Mouse (Mus musculus) left cerebral cortex, adult 9 months (tissue): ENCODE measurements around the gene Sorbs1.
A peak's percentile ranks its signal among the peaks of the same experiment; 100 is the strongest.

ENCODE experiments used
- DNase-seq, 2 experiments: peaks; one replicate each; pipeline ENCODE4 v3.0.0; 2022; ENCODE audit warnings: low spot score in 2 of 2

The Sorbs1 gene

DNA sequence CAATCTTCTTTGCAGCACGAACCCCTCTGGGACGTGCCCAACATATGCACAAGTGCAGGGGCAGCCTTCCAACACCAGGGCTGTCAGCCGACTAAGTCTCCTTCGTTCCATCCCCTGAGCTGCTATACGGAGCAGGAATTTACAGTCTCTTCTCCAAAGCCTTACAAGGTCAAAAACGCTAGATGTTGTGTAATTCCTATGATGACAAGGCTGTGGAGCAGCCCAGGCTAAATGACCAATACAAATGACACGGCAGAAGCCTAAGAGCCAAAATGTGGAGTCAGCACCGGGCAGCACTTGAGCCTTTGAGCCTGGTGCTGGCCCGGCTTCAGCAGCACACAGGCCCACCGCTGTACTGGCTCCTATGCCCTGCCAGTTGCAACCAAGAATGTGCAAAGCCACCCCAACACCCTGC, 35.4 kb downstream of the Sorbs1 start:
- DNase-seq = no peak

DNA sequence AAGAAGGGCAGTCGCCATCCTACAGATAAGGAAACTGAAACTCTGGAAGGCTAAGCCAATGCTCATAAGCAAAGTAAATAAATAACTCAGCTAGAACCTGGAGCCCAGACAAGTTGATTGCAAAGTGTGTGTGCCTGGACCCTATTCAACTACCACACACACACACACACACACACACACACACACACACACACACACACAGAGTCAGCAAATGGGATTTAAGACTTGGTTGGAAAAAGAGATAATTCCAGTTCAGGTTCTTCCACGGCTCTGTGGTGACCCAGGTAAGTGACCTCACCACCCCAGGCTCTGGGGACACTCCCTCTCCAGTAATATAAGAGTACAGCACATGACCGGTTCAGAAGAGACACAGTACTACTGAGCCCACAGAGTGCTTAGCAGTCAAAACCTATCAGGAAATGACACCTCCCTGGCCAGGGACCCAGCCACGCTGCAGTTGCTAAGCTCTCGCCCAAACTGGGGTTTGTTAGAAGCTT, 36.1 kb downstream of the Sorbs1 start:
- DNase-seq = no peak

DNA sequence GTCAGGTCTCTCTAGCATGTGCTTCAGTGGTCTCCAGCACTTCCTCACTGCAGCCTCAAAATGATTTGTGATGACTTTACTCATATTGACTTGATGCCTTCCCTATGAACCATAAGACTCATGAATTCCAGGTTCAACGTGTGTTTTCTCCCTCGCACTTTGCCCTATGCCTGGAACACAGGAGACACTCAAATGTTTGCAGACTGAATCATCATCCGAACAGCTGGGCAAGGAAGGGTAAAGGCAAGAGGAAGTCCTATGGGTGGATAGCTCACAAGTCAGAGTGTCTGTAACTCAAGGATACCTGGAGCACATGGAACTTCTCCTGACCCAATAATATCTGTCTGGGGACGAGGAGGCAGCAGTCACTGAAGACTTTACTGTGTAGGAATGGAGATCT, 37.1 kb downstream of the Sorbs1 start:
- no peak for DNase-seq

DNA sequence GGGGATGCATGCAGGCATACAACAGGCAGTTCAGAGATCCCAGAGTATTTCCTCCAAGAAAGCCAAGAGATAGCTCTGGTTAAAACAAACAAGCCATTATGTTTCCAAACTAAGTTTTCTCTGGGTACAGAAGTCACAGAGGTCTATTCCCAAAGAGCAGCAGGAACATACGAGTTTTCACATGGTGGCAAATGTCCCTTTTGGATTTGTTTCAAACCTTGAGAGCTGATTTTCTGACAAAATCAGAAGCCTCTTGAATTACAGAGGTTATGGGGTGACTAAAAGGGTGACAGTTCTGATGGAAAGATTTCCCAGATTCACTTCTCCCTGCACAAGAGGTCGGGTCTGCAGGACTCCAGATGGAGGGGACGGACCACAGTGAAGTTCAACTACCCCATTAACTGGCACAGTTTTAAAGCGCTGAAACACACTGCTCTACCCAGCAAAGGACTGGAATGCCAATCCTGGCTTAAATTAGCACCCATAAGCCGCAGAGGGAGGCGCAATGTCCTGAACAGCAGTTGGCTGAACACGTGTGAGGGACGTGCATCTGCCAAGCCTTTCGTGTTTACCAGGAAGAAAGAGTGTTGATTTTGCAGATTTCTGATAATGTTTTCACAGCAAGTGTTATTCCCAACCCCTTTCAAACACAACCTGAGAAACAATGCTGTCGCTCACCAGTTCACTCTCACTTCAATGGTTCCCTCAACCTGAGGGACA, 41.9 kb downstream of the Sorbs1 start:
- peak; percentile 33 to 75 for DNase-seq

DNA sequence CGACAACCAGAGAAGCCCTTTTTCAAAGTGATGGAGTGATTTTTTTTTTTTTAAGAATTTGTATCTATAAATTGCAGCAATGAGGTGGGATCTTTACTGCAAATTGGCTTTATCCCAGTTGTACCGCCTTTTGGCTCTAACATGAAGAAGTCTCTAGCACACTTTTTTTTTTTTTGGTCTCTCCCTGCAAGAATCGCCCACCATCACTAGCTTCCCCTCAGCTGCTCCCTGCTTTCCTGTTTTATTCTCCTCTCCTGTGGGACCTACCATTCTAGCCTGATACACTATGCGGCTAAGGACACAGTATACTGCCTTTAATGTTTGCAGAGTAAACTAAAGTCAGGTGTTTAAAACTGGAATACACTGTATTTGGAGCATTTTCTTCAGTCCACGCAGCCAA, 43.8 kb downstream of the Sorbs1 start:
- no peak for DNase-seq

DNA sequence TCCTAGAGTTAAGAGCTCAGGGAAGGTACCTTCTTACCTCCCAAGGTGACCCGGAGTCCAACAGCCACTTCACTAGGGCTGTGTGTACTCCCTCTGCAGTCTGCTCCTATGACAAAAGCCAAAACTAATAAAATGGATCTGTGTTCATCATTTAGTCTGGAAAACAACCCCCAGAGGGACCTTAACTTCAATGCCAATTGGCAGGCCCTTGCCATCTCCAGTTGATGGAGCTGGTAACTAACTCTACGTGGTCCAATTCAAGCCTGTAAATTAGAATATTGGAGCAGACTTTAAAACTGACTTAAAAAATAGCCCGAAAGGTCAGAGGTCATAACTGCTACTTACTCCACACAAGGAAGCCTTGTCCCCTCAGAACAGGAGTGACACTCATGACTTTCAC, 45.3 kb downstream of the Sorbs1 start:
- DNase-seq = no peak

DNA sequence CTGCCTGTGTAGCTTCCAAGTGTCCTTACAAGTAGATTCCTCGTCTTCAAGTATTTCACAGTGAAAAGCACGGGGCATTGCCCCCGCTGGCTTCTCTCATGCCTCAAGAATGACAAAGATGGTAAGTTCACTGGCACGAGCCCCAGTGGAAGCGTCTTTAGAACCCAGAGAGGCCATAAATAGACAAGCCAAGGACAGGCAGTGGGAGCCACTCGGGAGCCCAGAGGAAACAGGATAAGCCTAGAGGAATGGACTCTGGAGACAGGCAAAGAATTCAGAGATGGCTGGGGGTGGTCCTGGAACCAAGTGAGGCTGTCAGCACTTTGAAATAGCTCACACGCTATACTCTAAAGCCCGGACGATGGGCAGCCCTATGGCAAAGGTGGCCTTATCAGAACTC, 45.8 kb downstream of the Sorbs1 start:
- DNase-seq = no peak

DNA sequence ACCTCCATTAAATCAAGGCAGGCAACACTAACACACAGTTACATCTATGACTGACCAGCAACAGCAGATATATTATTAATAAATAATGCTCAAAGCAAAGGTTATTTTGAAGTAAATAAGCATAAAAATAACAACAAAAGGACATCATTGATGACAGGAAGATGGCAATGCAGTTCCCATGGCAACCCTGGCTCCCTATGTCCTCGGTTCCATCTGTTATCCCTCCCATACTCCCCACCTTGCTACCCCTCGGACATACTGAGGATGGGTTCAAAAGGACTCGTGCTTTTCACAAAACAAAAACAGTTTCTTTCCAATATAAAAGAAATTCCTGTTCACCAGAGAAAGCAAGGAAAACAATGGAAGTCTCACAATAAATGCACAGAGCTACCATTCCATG, 48.2 kb downstream of the Sorbs1 start:
- no peak for DNase-seq

DNA sequence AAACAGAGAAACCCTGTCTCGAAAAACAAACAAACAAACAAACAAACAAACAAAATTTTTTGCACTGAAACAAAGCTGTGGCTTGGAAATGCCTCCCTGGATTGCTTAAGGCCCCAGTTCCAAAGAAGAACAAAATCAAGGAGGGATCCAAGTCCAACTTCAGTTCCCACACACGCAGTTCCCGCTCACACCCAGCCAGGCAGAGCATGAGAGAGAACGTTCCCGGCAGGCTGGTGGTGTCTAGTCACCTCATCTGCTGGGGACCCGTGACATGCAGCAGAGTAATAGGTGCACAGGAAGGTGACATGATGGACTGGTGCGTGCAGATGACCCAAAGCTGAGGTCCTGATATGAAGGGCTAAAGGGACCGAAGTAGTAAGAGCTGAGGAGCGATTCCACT, 49.2 kb downstream of the Sorbs1 start:
- DNase-seq = no peak

DNA sequence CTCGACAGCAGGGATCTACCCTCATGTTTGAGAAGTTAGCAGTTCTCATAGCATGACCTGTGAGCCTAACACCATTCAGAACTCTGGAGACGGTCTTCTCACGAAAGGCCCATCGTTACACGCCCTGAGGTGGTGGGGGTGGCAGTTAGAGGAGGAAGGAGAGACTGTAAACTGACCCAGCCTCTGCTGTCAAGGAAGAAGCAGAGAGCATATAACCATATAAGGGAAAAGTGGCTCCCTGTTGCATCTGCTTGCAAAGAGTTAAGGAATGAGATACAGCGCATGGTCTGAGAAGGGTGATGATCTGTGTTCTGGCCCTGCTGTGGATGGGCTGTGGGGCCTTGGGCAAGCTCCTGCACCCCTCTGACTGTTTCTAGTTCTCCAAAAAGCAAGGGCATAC, 50.7 kb downstream of the Sorbs1 start:
- DNase-seq = no peak

DNA sequence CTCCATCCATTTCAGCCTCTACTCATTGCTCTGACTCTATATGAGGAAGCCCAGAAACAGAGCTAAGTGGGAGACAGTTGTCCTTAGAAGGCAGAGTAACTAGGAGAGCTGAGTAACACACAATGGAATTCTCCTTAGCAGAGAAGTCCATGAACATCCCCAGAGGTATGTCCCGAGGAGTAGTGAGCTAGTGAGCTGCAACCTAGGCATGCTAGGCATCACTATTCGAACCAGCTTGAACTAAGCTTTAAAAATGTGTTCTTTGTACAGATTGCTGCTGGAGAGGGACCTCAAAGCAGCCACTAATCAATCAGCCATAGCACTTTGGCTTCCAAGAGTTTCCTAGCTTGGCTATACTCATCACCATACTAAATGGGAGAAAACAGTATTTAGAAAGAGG, 51.1 kb downstream of the Sorbs1 start:
- no peak for DNase-seq

DNA sequence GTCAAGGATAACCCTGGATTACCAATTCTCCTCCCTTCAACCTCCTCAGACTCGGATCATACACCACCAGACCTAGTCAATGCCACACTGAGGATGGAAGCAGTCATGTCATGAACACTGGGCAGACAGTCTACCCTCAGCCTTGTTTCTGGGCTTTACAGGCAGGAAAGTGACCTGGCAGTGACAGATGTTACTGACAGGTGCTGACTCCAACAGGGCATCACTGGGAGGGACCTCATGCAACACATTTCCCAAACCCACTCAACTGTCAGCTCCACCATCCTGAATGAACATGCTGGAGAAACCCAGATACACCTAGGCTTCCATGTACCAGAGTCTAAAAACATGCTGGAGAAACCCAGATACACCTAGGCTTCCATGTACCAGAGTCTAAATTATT, 51.9 kb downstream of the Sorbs1 start:
- DNase-seq = no peak

DNA sequence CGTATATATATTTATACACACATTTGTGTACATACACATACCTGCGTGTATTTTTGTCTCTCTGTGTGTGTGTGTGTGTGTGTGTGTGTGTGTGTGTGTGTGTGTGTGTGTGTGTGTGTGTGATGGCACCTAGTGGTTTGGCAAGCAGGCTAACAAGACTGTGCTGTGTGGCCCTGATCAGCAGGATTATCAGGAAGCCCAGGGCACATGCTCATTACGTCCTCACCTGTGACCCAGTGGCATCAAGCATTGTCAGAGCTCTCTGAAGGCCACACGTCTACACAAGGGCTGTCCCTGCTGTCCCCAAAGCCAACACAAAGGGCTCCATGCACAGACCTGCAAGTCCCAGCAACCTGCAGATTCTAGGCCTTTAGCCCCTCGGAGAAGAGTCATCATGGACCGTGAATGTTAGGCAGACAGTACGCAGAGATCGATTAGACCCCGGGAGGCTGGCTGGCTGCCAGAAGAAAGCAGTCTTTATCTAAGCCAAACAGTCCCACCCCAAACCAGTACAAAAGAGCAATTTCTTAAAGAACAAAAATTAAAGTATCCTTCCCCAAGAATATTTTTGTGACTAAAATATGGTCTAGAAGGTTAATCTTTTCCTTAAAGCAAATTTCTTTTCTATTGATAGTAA, 52.6 kb downstream of the Sorbs1 start:
- no peak for DNase-seq

DNA sequence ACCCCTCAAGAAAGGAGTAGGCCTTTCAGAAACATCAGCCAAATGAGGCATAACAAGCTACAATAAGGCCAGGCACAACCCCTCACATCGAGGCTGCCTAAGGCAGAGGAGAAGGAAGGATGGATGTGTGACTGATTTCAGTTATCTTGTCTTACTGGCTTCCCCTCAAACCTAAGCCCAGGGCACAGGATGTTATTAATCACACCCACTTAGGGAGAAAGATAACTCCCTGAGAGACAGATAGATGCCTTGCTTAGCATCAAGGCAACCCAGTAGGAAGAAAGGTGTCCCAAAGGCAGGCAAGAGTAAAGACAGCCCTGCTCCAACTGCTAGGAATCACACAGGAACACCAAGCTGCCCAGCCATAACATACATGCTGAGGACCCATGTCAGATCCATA, 54.2 kb downstream of the Sorbs1 start:
- no peak for DNase-seq

DNA sequence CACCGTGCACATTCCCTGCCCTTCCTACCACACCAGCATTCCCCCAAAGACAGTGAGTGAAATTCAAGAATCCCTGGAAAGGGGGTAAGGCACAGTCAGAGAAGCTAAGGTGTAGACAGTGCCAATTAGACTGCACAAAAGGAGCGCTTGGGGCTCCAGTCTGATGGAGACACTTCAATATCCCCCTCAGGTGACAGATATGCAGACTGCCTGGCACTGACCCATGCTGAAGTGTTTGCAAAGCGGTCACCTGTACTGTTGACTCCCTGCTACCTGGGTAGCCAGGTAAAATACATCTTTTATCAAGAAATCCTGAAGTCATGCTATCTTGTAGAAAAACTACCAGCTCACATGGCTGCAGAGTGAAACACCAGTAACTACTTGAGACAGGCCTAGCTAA, 54.8 kb downstream of the Sorbs1 start:
- DNase-seq = no peak

DNA sequence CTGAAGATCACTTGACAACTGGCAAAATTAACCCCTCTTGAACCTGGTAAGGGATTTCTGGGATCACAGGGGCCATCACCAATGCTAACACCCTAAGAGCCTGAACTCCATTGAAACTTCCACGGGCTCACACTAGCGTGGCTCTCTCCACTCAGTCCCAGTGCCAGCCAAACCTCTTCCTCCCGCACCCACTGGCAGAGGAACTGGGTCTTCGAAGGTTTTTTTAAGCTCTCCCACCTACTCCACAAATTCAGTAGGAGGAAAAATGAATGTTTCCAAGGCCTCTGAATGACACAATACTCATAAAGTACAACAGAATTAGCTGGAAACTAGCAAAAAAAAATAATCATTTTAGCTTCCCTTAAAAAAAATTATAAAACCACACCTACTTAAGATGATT, 58.3 kb downstream of the Sorbs1 start:
- no peak for DNase-seq

DNA sequence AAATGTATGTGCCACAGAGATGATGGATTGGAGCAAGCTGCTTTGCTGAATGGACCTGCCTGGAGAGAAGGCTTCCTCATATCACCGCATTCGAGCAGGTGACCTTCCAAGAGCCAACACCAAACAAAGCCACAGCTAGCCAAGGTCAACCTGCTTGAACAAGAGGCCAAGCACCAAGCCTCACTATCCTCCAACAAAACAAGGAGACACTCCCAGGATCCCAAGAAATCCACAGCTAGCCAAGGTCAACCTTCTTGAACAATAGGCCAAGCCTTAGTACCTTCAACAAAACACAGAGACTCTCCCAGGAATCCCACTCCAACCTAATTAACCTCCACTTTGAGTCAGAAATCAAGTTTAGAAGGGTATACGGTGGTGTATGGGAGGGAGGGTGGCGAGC, 59.5 kb downstream of the Sorbs1 start:
- no peak for DNase-seq

DNA sequence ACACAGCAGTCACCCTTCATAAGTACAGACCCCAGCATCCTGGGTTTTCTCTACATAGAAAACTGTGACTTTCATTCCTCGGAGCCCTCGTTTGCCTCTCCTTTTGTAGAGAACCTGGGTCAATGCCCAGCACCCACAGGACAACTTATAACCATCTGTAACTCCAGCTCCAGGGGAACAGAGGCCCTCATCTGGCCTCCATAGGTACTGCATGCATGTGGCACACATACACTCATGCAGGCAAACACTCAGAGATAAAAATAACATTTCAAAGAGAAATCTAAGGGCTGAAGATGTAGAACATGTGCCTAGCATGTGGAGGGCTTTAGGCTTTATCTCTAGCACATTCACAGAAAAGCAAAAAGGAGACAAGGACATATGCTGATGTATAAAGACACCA, 61.4 kb downstream of the Sorbs1 start:
- DNase-seq = no peak

DNA sequence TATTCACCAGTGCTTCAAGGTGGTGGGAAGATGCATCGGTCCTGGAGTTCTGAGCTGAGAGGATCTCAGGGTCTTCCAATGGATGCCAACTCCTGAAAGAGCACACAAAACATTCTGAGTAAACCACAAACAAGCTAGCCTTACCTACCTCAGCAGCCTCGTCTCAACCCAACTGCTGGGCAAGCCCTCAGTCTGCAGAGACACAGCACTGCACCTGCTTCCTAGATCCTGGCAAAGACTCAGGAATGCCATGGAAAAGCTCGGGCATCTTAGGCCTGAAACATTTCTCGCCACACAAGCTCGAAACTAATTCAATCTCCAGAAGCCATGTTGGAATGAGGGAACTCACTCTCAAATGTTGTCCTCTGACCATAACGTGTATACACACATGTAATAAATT, 62.3 kb downstream of the Sorbs1 start:
- no peak for DNase-seq

DNA sequence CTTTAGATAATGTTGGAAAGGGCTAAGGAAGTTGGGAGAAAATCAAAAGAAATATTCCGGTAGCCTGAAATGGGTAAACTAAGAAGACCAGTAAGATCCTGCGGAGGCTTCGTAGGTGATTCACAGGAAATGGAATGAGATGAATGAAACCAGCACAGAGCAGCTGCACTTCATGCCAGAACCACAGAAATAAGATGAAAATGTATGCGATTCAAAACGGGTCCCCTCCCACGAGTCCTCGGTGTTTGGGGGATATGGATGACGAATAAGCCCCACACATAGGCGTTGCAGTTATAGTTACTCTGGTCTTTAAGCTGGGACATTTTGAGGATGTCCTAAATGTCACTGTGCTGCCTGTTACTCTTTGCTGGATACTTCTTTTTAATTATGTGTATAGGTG, 67.1 kb downstream of the Sorbs1 start:
- peak in 1 of 2 experiments; percentile 57 for DNase-seq

DNA sequence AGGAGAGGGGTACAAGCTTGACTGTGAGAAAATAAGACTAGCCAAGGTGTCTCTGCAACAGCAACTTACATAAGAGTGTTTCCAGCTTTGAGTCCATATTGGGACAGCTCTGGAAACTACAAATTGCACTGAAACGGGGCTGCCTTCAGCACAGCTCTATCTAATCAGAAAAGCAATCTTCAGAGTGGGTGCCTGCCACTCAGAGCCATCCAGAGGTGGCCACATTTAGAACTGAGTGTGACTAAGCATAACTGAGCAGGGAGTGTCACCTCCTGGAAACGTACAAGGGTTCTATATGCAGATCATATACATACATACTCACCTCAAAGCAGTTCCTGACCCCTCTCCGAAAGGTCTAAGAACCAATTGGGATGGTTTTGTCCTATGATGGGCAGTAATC, 71.2 kb downstream of the Sorbs1 start:
- no peak for DNase-seq

DNA sequence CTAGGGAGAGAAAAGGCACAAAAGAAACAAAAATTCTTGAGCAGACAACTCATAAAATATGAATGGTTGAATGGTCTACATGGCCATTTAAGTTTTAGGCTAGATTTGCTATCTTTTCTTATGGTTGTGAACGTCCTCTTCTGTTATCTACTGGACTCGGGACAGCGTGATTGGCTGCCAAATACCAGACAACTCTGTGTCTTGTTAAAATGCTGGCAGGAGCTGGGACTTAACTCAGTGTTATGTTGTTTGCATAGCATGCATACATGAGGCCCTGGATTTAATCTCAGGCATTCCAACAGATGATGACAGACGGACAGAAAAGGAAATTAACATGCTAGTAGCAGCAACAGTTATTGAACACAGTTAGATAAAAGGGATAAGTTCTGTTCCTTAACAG, 72.6 kb downstream of the Sorbs1 start:
- DNase-seq = no peak

DNA sequence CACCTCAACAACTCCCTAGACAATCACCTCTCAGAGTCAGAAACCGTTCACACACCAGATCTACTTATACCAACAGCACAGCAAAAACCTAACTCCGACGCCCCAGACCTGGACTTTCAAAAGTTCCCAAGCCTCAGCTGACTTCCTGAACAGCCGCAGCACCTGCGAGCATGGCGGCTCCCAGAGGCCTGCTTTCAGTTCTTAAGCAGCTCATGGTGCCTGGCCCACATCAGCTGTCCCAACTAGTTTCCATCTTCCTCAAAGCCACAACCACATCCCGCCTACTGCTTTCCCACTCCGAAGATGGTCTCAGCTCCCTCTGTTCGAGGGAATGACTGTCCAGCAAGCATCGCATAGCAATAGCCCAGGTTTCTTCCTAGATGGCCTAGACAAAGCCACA, 74.7 kb downstream of the Sorbs1 start:
- no peak for DNase-seq

DNA sequence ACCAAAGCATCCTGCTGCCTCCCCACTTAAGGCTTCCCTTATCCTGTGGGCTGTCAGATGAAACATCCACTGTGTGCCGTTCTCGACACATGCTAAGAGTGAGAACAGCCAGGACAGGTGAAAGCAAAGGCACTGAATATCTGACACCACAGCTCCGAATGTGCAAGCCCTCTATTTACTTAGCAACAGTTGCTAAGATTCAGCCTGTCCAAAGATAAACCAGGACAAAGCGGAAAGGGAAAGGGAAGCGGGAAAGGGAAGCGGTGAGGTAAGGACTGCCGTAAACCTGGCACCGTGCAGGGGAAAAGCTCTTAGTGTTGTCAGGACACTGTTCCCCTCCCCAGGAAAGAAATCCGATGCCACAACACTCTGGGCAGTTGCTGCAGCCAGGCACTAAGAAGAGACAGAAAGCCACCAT, 75.9 kb downstream of the Sorbs1 start:
- DNase-seq = no peak
